Mouse (Mus musculus) heart, postnatal 36 days (tissue): ENCODE results near the gene Emc10. TPM values are rescaled to one million over a fixed set of nuclear protein-coding genes. Genes with fewer than 3 reads are reported as not detected.

ENCODE experiments used
- DNase-seq, 2 experiments: peaks; one replicate each; pipeline ENCODE4 v3.0.0; 2021 to 2022
- intact Hi-C: fragments of 180-260 bp; cut with DNase I; formaldehyde crosslinking; loops from one replicate; pipeline ENCODE4 v1.15.1; 2025
- total RNA-seq, 2 experiments: library from RNA; stranded (reverse); gene quantifications; 2 replicates each; pipeline ENCODE4 v1.2.3; 2021

The Emc10 gene
- total RNA-seq, 2 experiments from 2014 or later = 87.6 to 87.9 TPM

GRCm38 (mm10) chr7:44526414-44527154 lies 30.3 kb upstream of the Emc10 start:
- DNase-seq = no peak
- intact Hi-C loops = no loop called here

DNA sequence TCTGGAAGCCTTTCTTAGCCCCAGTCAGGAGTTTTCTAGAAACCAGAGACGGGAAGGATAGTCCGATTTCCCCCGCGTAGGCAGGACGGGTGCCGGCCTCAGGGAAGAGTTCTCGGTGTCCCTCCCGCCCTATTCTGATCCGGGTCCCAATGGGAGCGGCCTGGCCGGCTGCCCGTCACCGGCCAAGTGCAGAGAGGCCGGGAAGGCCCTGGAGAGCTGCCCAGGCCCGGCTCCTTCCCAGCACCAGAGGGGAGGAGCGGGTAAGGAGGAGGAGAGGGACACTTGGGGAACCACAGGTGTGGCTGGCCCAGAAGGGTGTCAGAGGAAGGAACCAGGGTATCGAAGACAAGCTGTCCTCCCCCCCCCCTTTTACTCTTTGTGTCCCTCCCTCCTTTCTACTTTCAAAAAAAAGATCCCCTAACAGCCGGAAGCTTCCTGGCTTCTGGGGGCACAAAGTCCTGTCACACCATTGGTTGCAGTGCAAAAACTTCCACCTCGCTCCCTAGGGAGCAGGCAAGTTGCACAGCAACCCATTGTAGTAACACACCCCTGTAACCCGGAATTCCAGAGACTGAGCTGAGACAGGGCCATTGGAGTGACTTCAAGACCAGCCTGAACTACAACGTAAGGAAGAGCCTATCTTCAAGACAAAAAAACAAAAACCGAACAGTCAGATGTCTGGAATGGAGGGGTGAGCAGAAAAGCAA lies 28.9 kb upstream of the Emc10 start:
- DNase-seq = peak; percentile 90
- intact Hi-C loops = no loop called here

GRCm38 (mm10) chr7:44524502-44524901 lies 28.2 kb upstream of the Emc10 start, which contains the start of gene Mybpc2:
Mybpc2 (minus strand) TSS chr7:44524656.
- intact Hi-C loops = loop anchor here (5.0 kb wide), 1 partner anchor 123 kb away; no protein-coding TSS in a partner anchor
- peak; percentile 31 to 36 for DNase-seq

DNA sequence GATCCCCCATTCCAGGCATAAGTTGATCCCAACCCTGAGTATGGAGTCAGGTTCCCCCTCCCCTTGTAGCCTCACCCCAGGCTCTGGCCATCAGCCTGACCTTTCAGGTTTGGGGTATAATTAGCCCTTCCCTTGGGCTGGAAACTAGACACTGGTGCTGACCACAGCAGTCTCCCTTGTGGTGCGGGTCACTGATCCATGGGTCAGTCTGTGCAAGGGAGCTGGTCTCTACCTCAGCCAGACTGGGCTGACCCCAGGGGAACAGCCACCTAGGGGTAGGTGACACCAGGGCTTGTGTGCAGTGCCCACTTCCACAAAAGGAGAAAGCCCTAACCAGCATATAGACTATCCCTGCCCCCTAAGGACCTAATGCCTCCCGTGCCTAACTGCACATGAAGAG lies 26.7 kb upstream of the Emc10 start:
- DNase-seq = no peak
- intact Hi-C loops = loop anchor here (1.0 to 5.0 kb wide), 2 partner anchors 26 to 124 kb away; no protein-coding TSS in a partner anchor

DNA sequence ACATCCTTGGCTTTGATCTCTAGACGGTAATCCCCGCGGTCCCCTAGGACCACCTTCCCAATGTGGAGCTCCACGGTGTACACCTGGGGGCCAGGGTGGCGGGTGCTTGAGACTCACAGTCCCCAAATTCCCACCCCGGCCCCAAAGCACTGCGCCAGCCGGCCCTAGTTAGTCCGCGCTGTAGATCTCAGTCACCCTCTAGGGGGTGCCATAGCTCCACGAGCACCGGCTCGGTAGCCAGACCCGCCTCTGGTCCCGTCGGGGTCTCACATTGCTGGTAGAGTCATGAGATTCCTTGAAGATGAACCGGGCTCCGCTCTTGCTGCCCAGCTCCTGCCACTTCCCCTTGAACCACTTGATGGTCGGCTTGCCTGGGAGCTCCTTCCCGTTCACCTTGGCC lies 25.4 kb upstream of the Emc10 start:
- intact Hi-C loops = loop anchor here (1.0 to 5.0 kb wide), 2 partner anchors 40 to 126 kb away; no protein-coding TSS in a partner anchor
- peak; percentile 55 to 65 for DNase-seq

DNA sequence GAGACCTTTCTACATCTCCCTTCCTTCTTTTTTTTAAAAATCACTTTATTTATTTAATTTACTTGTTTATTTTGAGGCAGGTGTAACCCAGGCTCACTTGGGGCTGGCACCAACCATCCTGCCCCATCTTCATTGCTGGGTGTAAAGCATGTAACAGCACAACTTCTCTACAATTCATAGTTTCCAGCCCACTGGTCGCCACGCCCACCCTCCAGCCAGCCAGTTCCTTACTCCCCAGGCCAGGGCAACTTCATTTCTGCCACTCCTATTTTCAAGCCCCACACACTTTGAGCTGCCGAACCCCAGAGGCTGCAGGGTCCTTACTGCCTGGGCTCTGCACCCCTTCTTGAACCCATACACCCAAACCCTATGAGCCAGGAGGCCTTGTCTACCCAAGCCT lies 24.7 kb upstream of the Emc10 start:
- no peak for DNase-seq
- intact Hi-C loops = loop anchor here (1.0 to 5.0 kb wide), 2 partner anchors 40 to 126 kb away; no protein-coding TSS in a partner anchor

DNA sequence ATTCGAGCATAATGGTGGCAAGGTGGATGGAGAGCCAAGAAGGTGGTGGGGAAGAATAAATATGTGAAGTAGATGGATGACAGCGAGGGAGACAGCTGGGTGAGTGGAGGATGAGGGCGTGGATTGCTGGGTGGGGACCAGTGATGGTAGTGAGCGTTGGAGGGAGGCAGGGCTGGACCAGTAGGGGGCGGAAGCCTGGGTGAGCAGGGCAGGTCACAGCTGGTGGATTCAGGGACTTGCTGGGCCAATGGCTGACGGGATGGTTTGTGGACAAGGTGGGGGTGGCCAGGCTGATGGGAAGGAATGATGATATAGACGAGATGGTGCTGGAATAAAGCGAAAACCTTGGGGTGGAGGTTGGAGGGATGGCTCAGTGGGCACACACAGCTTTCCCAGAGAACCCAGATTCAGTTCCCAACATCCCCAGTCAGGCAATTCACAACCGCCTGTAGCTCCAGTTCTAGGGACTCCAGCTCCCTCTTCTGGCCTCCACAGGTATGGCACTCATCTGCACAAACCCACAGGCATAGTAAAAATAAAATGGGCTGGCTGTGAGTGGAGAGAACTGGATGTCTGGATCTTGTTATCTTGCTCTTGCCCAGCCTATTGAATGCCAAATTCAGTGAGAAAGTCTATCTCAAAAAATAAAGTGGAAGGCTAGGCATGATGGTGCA lies 23.0 kb upstream of the Emc10 start:
- DNase-seq = no peak
- intact Hi-C loops = no loop called here

- intact Hi-C loops = no loop called here
- DNase-seq = no peak
Measured at GRCm38 (mm10) chr7:44507491-44507890, 11.2 kb upstream of the Emc10 start.

DNA sequence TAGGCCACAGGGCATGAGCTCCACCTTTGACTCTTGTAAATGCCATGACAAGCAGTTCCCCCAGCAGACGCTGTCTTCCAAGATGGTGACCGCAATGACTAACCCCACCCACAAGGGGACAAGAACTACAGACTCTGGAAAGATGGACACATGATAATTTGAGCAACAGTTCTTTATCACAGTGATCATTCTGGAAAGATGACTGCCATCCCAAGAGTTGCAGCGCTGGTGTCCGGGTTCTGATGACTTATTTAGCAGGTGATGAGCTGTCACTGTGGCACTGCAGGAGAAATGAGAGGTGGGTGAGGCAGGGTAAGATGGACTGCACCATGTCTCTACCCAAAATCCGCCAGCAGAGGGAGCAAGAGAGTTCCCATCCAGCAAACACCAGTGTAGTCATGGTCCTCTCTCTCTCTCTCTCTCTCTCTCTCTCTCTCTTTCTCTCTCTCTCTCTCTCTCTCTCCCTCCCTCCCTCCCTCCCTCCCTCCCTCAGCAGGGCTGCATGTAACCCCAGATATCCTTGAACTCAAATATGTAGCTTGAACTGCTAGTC lies 5.3 kb upstream of the Emc10 start:
- peak; percentile 56 to 76 for DNase-seq
- intact Hi-C loops = loop anchor here (1.0 kb wide), 2 partner anchors 49 to 60 kb away; no protein-coding TSS in a partner anchor

DNA sequence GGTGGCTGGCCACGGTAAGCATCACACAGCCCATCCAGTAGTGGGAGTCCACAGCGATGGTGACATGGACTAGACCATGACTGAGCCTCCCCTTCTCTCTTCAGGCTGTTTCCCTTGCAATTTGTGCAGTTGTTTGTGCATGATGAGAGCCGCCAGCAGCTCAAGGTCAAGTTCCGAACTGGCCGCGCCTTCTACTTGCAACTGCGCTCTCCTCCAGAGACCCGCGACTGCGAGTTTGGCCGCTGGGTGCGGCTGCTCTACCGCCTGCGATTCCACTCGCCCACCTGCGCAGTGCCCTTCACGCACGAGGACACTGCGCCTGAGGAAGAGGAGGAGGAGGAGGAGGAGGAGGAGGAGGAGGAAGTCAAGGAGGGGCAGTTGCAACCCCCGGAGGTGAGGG lies 3.7 kb upstream of the Emc10 start:
- intact Hi-C loops = no loop called here
- no peak for DNase-seq

DNA sequence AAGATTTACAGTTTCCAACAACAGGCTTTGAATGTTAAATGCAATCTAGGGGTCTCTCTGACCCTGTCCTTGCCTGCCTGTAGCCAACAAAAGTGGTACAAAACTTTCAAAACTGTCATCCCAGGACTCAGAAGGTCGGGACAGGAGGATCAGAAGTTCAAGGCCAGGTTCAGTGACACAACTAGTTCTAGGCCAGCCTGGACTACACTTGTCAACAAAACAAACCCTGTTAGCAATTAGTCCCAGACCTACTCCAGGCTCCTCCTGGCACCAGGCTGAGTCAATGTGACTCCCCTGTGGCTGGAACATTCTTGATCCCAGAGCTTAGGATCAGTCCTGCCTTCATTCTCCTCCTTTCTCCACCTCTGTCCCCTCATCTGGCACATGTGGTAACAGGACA lies 2.6 kb upstream of the Emc10 start:
- no peak for DNase-seq
- intact Hi-C loops = no loop called here

- intact Hi-C loops = no loop called here
- no peak for DNase-seq
Measured at GRCm38 (mm10) chr7:44497361-44498055, 1.2 kb upstream of the Emc10 start.

DNA sequence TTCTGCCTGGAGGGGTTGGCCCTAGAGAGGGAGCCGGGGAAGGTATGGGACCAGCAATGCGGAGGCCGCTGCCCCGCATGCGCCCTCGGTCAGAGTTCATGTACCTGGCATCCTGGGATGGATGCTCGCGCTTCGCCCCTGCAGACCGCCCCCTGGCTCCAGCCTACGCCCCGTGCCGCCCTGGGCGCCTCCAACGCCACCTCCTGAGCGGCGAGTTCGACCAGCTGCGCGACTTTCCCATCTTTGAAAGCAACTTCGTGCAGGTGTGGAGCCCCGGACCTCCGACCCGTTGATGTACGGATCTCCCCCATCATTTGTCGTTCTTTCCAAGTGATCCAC lies 411 bp upstream of the Emc10 start:
- intact Hi-C loops = no loop called here
- no peak for DNase-seq

- DNase-seq = no peak
- intact Hi-C loops = loop anchor here (2.0 kb wide), 1 partner anchor 28 kb away; the partner anchor contains the start of gene Josd2
Measured at GRCm38 (mm10) chr7:44495086-44495485, 1.2 kb downstream of the Emc10 start.

GRCm38 (mm10) chr7:44494681-44495080 lies 1.6 kb downstream of the Emc10 start:
- intact Hi-C loops = loop anchor here (2.0 kb wide), 1 partner anchor 28 kb away; the partner anchor contains the start of gene Josd2
- no peak for DNase-seq

DNA sequence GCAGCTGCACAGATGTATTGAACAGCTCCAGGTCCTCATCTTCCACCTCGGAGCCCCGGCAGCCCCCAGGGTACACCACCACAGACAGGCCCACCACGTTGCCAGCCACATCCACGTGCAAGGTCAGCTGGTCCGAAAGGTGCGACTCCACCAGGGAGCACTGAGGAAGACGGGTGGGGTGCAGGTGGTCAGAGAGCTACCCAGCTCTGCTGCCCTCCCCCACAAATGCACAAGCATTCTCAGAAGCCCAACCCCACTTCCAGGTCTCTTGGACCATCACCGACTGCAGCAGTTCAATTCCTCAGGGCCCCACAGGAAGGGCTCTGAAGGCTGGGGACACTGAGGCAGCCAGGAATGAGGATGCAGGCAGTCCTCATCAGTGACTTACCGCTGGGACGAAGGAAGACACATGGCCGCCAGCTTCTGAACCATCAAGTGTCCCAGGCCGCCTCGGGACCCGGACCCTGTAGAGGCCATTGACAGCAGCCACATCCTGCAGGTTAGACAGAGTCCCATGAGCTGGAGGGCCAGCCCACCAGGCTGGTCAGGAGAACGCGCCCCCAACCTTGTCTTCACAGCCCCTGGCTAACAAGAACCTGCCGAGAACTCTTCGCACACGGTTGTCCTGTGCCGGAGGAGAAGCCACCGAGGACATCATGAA lies 4.0 kb downstream of the Emc10 start:
- no peak for DNase-seq
- intact Hi-C loops = no loop called here

DNA sequence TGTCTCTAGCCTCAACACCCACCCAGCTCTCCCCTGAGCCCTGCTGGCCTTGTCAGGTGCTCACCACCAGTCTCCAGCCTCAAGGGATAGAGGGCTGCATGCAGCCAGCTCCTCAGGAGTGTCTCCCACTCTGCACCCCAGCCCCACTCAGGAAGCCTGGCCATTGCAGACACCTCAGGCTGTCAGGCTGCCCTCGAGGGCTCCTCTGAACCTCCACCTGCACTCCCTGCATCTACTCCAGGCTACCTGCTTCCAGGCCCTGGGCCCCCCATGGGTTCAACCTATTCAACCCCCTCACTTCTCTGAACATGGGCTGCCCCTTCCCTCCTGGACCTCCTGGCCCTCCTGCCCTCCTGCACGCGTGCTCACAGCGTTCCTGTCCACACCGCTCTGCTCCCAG lies 4.9 kb downstream of the Emc10 start:
- no peak for DNase-seq
- intact Hi-C loops = no loop called here

DNA sequence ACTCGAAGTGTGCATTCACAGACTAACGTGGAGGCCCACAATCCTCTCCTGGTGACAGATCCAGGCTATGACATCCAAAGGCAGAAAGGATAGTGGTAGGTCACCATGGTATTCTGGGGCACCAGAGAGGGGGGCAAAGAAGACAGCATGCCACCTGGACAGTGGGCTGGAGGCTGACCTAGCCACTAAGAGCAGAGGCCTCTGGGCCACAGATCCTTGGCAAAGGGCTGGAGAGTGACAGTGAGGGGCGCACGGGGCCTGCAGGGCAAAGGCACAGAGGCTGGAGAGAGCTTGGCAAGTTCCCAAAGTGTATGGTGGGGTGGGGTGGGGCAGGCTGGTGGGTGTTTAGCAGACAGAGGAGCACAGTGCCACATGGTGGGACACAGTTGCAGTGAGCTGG lies 6.0 kb downstream of the Emc10 start:
- intact Hi-C loops = no loop called here

GRCm38 (mm10) chr7:44488545-44488944 lies 7.8 kb downstream of the Emc10 start:
- intact Hi-C loops = no loop called here
- no peak for DNase-seq

More for the DNA sequence above, 6.0 kb downstream of the Emc10 start:
- DNase-seq = no peak

DNA sequence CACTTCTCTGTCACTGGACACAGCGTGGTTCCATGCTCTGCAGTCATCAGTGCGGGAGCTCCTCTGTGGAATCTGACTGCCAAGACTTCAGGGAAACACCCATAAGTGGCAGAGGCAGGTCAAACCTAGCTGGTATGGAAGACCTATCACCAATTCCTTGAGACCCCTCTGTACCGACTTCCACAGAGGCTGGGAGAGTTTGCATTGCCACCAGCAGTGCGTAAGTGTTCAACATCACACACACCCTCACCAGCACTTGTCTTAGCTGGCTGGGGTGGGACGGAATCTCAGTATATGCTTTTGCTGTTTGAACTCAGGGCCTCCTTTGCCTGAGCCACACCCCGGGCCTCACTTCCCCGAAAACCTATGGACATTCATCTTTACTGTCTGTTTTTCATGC lies 8.4 kb downstream of the Emc10 start:
- DNase-seq = no peak
- intact Hi-C loops = no loop called here
